Mouse (Mus musculus) liver, postnatal 0 days (tissue): ENCODE data around the gene Npas2. TPM values are rescaled to one million over a fixed set of nuclear protein-coding genes. Genes with fewer than 3 reads are reported as not detected.

Experiments
- ATAC-seq: fragments of 200-750 bp; cut with Nextera tagmentation; 2 replicates; pipeline ENCODE4 v1.8.0; 2017; ENCODE audit warnings: mild to moderate bottlenecking, moderate library complexity
- DNase-seq: peaks from one replicate; pipeline ENCODE4 v3.0.0-alpha.2; 2016
- H3K27ac ChIP-seq: fragments of 300-500 bp; sonication (generic); 2 replicates; pipeline ENCODE4 v1.5.1; 2014; ENCODE audit warnings: antibody characterized with exemption, moderate library complexity, mild to moderate bottlenecking, low read depth
- H3K27me3 ChIP-seq: fragments of 300-500 bp; sonication (generic); 2 replicates; pipeline ENCODE4 v1.6.1; 2014; ENCODE audit warnings: low read length, control low read depth, mixed read lengths; ENCODE audit not compliant: insufficient read depth
- H3K36me3 ChIP-seq: fragments of 300-500 bp; sonication (generic); replicated peaks from 2 replicates; pipeline ENCODE4 v1.6.1; 2014; ENCODE audit warnings: mild to moderate bottlenecking, control low read depth, low read length, moderate library complexity, mixed read lengths; ENCODE audit not compliant: insufficient read depth
- H3K4me1 ChIP-seq: fragments of 300-500 bp; sonication (generic); 2 replicates; pipeline ENCODE4 v1.6.1; 2014; ENCODE audit warnings: antibody characterized with exemption, mild to moderate bottlenecking, control low read depth; ENCODE audit not compliant: insufficient read depth
- H3K4me2 ChIP-seq: fragments of 300-500 bp; sonication (generic); 2 replicates; pipeline ENCODE4 v1.6.1; 2014; ENCODE audit warnings: low read depth, mild to moderate bottlenecking, low read length, moderate library complexity, mixed read lengths
- H3K4me3 ChIP-seq: fragments of 300-500 bp; sonication (generic); 2 replicates; pipeline ENCODE4 v1.5.1; 2014; ENCODE audit warnings: low read depth, low read length
- H3K9ac ChIP-seq: fragments of 300-500 bp; sonication (generic); replicated peaks from 2 replicates; pipeline ENCODE4 v1.6.1; 2014; ENCODE audit warnings: mild to moderate bottlenecking, moderate library complexity
- H3K9me3 ChIP-seq: fragments of 300-500 bp; sonication (generic); 2 replicates; pipeline ENCODE4 v1.6.1; 2016; ENCODE audit warnings: mild to moderate bottlenecking, control low read depth, low read length, mixed read lengths
- CTCF ChIP-seq: sonication (generic); IDR thresholded peaks from 2 replicates; pipeline ENCODE4 v1.5.1; 2016; ENCODE audit warnings: antibody characterized with exemption, low read depth
- EP300 ChIP-seq: IDR thresholded peaks from 2 replicates; pipeline ENCODE4 v1.6.1; 2016; ENCODE audit warnings: antibody characterized with exemption, low read depth, mild to moderate bottlenecking
- WGBS: fragments of 180-500 bp; shearing (Covaris S2); extraction: QIAGEN DNeasy Blood & Tissue Kit; methylation state at CpG from one replicate; pipeline ENCODE4 v1.1.7; 2014; ENCODE audit not compliant: insufficient replicate concordance; 5-methylcytosine and 5-hydroxymethylcytosine counted together
- polyA plus RNA-seq: library from polyadenylated mRNA; unstranded; fragments of >200 nt; fragmentation: Nextera tagmentation; extraction: Ambion mirVana; gene quantifications from 2 replicates; pipeline ENCODE4 v1.2.1, GENCODE M21; 2015

Gene Npas2
- polyA plus RNA-seq, 1 experiment from 2014 or later: 0.15 TPM

DNA sequence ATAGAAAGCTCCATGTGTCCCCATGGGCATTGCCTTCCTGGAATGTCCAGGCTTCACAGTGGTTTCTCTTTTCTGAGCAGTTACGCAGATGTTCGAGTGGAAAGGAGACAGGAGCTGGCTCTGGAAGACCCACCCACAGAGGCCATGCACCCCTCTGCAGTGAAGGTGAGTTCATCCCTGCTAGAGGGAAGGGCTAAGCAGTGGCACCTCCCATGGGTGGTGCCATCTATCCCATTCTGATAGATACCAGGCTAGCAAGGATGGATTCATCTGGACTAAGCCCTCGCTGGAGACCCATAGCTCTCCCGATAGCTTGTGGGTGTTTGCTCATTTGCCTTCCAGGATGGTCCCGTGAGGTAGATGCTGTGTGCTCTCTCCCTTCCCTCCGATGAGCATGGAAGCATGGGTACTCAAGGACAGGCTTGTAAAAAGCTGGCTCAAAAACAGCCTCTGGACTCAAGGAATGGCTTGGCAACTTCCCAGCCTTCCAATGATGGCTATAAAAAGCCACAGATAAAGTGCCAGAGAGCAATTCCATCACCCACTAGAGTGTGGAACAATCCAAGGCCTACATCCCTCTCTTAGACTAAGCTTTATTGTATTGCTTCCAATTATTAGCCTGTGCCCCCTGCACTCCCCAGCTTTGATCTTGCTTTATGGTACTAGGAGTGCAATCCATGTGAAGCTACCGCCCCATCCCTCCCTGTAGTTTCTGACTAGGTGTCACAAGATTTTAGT lies 137.5 kb downstream of the Npas2 start:
- Histone ChIP-seq H3K4me2 (no peak overlapping the region), H3K4me3 (no peak overlapping the region), H3K4me1 (no peaks in the 10 kb centered on the region), H3K27ac (no peak overlapping the region), H3K9ac (no peak overlapping the region), H3K27me3 (no peaks in the 10 kb centered on the region), H3K9me3 (no peaks in the 10 kb centered on the region), H3K36me3 (no peaks in the 10 kb centered on the region; the same call in 1 of the 2 replicates)
- no peak for TF ChIP-seq CTCF
- no peak for TF ChIP-seq EP300
- DNase-seq: no peak
- no peak for ATAC-seq
- WGBS: 83% methylated on average over 7 of the region's 7 CpGs

DNA sequence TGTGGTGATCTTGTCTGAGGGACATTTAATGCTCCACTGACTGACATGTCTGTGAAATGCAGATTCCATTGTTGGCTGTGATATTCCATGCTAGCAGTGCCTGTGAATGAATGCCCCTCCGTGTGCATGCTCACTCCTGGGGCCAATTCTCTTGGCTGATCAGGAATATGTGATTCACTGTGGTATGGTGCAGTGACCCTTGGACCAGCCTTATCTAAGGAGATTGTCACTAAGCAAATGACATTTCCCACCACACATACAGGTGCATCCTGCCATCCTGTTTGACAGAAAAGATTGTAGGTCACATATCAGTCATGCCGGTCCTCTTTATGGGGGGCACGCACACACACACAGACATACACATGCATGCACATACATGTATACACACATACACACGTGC lies 138.9 kb downstream of the Npas2 start:
- Histone ChIP-seq H3K27me3 (no peaks in the 10 kb centered on the region), H3K9ac (no peak overlapping the region), H3K27ac (no peak overlapping the region), H3K4me3 (no peak overlapping the region), H3K36me3 (no peaks in the 10 kb centered on the region; the same call in 1 of the 2 replicates), H3K4me2 (no peak overlapping the region), H3K4me1 (no peaks in the 10 kb centered on the region), H3K9me3 (no peaks in the 10 kb centered on the region)
- ATAC-seq (no peak), DNase-seq (no peak)
- 66% methylated on average over 4 of the region's 4 CpGs for WGBS
- no peak for TF ChIP-seq EP300
- TF ChIP-seq CTCF: no peak

DNA sequence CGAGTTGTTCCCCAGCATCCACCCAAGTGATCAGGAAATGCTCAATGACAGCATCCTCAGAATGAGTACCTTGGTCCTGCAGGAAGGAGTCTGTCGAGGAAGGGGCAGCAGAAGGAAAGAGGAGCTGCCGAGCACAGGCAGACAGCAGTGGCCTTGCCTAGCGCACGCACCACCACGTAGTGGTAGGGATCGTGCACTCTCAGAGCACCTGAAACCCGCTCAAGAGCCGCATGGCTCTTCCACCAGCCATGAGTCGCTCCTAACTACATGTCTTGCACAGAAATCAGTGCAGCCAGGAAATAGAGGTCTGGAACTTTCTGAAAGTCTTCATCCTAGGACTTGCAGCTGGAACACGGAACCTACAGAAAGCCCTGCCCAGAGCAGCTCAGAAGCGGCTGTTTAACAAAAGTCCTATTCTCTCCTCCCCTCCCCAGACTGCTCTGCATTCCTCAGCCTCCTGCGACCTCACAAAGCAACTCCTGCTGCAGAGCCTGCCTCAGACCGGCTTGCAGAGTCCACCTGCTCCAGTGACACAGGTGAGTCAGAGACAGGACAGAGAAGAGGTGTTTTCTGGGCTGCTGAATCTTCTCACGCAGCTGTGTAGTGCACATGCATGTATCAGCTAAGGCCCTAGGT lies 142.1 kb downstream of the Npas2 start:
- ATAC-seq (no peak), DNase-seq (no peak)
- 37% methylated on average over 15 of the region's 15 CpGs for WGBS
- peaks cover 4% of the 10 kb centered on the region; the same call in 1 of the 2 replicates for H3K36me3 ChIP-seq
- TF ChIP-seq CTCF (no peak), EP300 (no peak)
- no peak overlapping the region for H3K27ac ChIP-seq
- no peak overlapping the region for H3K4me2 ChIP-seq
- no peaks in the 10 kb centered on the region for H3K27me3 ChIP-seq
- no peak overlapping the region for H3K9ac ChIP-seq
- no peak overlapping the region for H3K4me3 ChIP-seq
- no peaks in the 10 kb centered on the region for H3K4me1 ChIP-seq
- no peaks in the 10 kb centered on the region for H3K9me3 ChIP-seq

DNA sequence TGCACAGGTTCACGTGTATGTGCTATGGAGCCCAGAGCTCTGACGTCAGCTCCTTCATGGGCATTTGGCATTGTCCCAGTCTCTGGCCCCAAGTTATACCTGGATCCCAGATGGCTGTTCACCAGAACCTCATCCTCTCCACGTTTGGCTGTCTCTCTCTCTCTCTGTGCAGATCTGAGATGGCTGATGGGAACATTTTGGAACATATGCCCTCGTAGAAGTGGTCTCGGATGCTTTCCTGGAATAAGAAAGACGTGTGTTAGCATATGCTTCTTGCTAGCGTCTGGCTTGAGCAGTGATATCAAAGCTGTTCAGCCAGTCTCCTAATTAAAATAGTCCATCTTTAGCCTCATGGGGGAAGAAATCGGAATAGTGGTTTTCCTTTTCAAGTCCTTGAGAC lies 143.3 kb downstream of the Npas2 start:
- DNase-seq (no peak), ATAC-seq (no peak)
- TF ChIP-seq EP300 (no peak), CTCF (no peak)
- no peaks in the 10 kb centered on the region for H3K27me3 ChIP-seq
- peaks cover 4% of the 10 kb centered on the region; the same call in 1 of the 2 replicates for H3K36me3 ChIP-seq
- H3K27ac ChIP-seq: no peak overlapping the region
- WGBS: 69% methylated on average over 8 of the region's 8 CpGs
- no peak overlapping the region for H3K4me2 ChIP-seq
- H3K4me3 ChIP-seq: no peak overlapping the region
- H3K4me1 ChIP-seq: no peaks in the 10 kb centered on the region
- no peak overlapping the region for H3K9ac ChIP-seq
- no peaks in the 10 kb centered on the region for H3K9me3 ChIP-seq

DNA sequence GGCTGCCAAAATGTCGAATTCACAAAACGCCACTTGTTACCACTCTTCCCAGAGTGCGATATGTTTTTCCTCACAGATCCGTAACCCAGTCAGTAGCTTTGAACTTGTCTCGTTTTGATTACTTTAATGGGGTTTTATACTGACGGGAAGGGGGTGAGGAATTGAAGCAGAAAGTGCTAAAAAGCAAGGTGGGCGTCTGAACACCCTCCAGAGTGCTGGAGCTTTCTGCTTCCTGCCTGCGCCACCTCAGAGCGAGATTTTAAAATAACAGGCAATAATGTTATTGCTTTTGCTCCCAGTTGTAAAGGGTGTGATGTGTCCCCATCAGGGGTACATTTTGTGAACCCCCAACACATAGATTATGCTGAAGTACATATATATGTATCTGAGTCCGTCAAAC lies 145.3 kb downstream of the Npas2 start:
- no peak overlapping the region for H3K4me3 ChIP-seq
- H3K4me2 ChIP-seq: no peak overlapping the region
- 70% methylated on average over 10 of the region's 10 CpGs for WGBS
- no peak for DNase-seq
- H3K9ac ChIP-seq: no peak overlapping the region
- no peaks in the 10 kb centered on the region for H3K4me1 ChIP-seq
- H3K36me3 ChIP-seq: peaks cover 4% of the 10 kb centered on the region; the same call in 1 of the 2 replicates
- no peak for TF ChIP-seq EP300
- TF ChIP-seq CTCF: no peak
- no peaks in the 10 kb centered on the region for H3K9me3 ChIP-seq
- H3K27ac ChIP-seq: no peak overlapping the region
- ATAC-seq: no peak
- no peaks in the 10 kb centered on the region for H3K27me3 ChIP-seq

DNA sequence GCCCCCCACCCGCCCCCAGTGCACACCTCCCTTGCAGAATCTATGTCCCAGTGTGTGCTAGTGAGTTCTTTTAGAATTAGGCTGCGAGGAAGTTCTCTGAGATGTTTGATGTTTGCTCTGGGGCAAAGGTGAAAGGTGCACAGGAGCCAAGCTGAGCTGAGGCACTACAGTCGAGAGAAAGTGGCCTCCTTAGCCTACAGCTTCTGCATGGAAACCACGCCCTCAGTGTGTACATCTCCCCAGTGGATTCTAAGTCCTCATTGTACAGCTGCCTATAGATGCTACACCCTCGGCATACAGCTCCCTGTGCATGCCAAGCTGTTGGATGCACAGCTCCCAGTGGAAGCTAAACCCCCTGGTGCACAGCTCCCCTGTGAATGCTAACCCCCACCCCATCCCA lies 145.9 kb downstream of the Npas2 start:
- H3K4me3 ChIP-seq: no peak overlapping the region
- peaks cover 4% of the 10 kb centered on the region; the same call in 1 of the 2 replicates for H3K36me3 ChIP-seq
- TF ChIP-seq CTCF (no peak), EP300 (no peak)
- H3K9ac ChIP-seq: no peak overlapping the region
- WGBS: 42% methylated on average over 5 of the region's 5 CpGs
- H3K9me3 ChIP-seq: no peaks in the 10 kb centered on the region
- no peak for ATAC-seq
- DNase-seq: no peak
- no peaks in the 10 kb centered on the region for H3K4me1 ChIP-seq
- H3K27me3 ChIP-seq: no peaks in the 10 kb centered on the region
- no peak overlapping the region for H3K27ac ChIP-seq
- no peak overlapping the region for H3K4me2 ChIP-seq
